Mouse (Mus musculus) intestine, embryonic 15.5 days (tissue): ENCODE results near the gene Sh2b3. TPM values are rescaled to one million over a fixed set of nuclear protein-coding genes. Genes with fewer than 3 reads are reported as not detected.

Source experiments
- ATAC-seq: fragments of 200-750 bp; cut with Nextera tagmentation; 2 replicates; pipeline ENCODE4 v1.8.0; 2017; ENCODE audit warnings: moderate TSS enrichment, moderate library complexity
- H3K27ac ChIP-seq: fragments of 300-500 bp; sonication (generic); 2 replicates; pipeline ENCODE4 v1.5.1; 2015; ENCODE audit warnings: mild to moderate bottlenecking, inconsistent platforms
- H3K27me3 ChIP-seq: fragments of 300-500 bp; sonication (generic); replicated peaks from 2 replicates; pipeline ENCODE4 v1.6.1; 2015; ENCODE audit warnings: inconsistent platforms
- H3K36me3 ChIP-seq: fragments of 300-500 bp; sonication (generic); 2 replicates; pipeline ENCODE4 v1.6.1; 2015; ENCODE audit warnings: inconsistent platforms
- H3K4me1 ChIP-seq: fragments of 300-500 bp; sonication (generic); replicated peaks from 2 replicates; pipeline ENCODE4 v1.6.1; 2015; ENCODE audit warnings: inconsistent platforms
- H3K4me2 ChIP-seq: fragments of 300-500 bp; sonication (generic); replicated peaks from 2 replicates; pipeline ENCODE4 v1.6.1; 2015; ENCODE audit warnings: mild to moderate bottlenecking, inconsistent platforms
- H3K4me3 ChIP-seq: fragments of 300-500 bp; sonication (generic); replicated peaks from 2 replicates; pipeline ENCODE4 v1.5.1; 2015; ENCODE audit warnings: inconsistent platforms
- H3K9ac ChIP-seq: fragments of 300-500 bp; sonication (generic); 2 replicates; pipeline ENCODE4 v1.6.1; 2015; ENCODE audit warnings: inconsistent platforms
- H3K9me3 ChIP-seq: fragments of 300-500 bp; sonication (generic); 2 replicates; pipeline ENCODE4 v1.6.1; 2016; ENCODE audit warnings: inconsistent platforms
- WGBS: fragments of 180-500 bp; shearing (Covaris S2); methylation state at CpG from one replicate; pipeline ENCODE4 v1.1.7; 2015; 5-methylcytosine and 5-hydroxymethylcytosine counted together
- polyA plus RNA-seq: library from polyadenylated mRNA; unstranded; fragments of >200 nt; fragmentation: Nextera tagmentation; extraction: Ambion mirVana; gene quantifications from 2 replicates; pipeline ENCODE4 v1.2.1, GENCODE M21; 2015

Gene Sh2b3
- polyA plus RNA-seq, 1 experiment from 2014 or later, result 13.1 TPM

DNA sequence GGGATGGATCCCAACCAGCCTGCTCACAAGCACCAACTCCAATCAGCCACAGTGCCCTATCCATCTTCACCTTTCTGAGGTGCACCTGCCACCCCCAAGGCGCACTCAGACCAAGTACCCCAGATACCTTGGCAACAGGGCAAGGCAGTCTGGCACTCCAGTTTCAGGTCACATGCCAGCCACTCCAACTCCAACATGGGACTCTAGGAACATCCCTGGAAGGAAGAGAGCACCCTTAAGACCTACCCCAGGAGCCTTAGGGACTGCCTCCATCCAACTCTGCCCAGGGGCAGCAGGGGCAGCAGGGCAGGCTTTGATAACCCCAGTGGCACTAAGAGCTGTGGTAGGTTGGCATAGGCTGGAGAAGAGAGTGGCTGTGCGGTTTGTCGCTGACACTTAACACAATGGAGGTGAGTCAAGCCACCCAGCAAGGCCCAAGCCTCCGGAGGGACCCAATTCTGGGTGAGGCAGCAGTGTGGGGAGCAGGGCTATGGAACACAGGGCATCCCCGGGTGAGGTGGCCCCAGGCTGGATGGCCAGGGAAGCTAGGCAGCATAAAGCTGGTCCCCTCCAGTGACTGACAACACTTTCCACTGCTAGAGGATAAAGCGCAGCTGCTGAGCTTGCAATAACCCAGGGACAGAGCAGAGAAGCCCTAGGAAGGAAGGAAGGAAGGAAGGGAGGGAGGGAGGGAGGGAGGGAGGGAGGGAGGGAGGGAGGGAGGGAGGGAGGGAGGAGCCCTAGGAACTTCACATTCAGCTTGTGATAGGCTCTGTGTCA is 4.9 kb downstream of the Sh2b3 start:
- Histone ChIP-seq H3K36me3 (no peaks in the 10 kb centered on the region), H3K4me3 (no peak overlapping the region), H3K27me3 (no peaks in the 10 kb centered on the region), H3K4me2 (no peak overlapping the region; the same call in 1 of the 2 replicates), H3K9me3 (no peaks in the 10 kb centered on the region), H3K4me1 (peaks cover 54% of the 10 kb centered on the region), H3K9ac (no peak overlapping the region), H3K27ac (no peak overlapping the region)
- ATAC-seq, result no peak
- WGBS, result 68% methylated on average over 6 of the region's 6 CpGs

- Histone ChIP-seq H3K4me2 (no peak overlapping the region), H3K9me3 (no peaks in the 10 kb centered on the region), H3K4me1 (peaks cover 50% of the 10 kb centered on the region), H3K4me3 (no peak overlapping the region), H3K27me3 (no peaks in the 10 kb centered on the region), H3K9ac (no peak overlapping the region), H3K36me3 (0 out of 2 replicates have a peak, but pooled peaks cover 2% of the 10 kb centered on the region), H3K27ac (no peak overlapping the region)
- no peak for ATAC-seq
- 92% methylated on average over 6 of the region's 6 CpGs for WGBS
These were observed 6.3 kb downstream of the Sh2b3 start for GRCm38 (mm10) chr5:121831002-121831601.

GRCm38 (mm10) chr5:121828491-121829432 is 8.7 kb downstream of the Sh2b3 start:
- H3K36me3 ChIP-seq, result 0 out of 2 replicates have a peak, but pooled peaks cover 2% of the 10 kb centered on the region
- peak overlapping the region; percentile 34 for H3K4me3 ChIP-seq
- H3K4me1 ChIP-seq, result peaks cover 35% of the 10 kb centered on the region
- no peak overlapping the region for H3K27ac ChIP-seq
- peak overlapping the region; percentile 74 for H3K4me2 ChIP-seq
- peak; percentile 47 for ATAC-seq
- no peaks in the 10 kb centered on the region for H3K9me3 ChIP-seq
- 15% methylated on average over 82 of the region's 82 CpGs for WGBS
- no peaks in the 10 kb centered on the region for H3K27me3 ChIP-seq
- H3K9ac ChIP-seq, result peak overlapping the region; percentile 28; the same call in 1 of the 2 replicates

- Histone ChIP-seq H3K27ac (no peak overlapping the region), H3K9me3 (no peaks in the 10 kb centered on the region), H3K36me3 (peaks cover 2% of the 10 kb centered on the region; the same call in 1 of the 2 replicates), H3K9ac (no peak overlapping the region), H3K4me2 (no peak overlapping the region), H3K4me1 (peaks cover 27% of the 10 kb centered on the region), H3K27me3 (no peaks in the 10 kb centered on the region), H3K4me3 (no peak overlapping the region)
- no peak for ATAC-seq
- WGBS, result 87% methylated on average over 4 of the region's 4 CpGs
These were observed 9.6 kb downstream of the Sh2b3 start for GRCm38 (mm10) chr5:121827876-121828275.

GRCm38 (mm10) chr5:121825606-121826005 is 11.8 kb downstream of the Sh2b3 start:
- H3K9me3 ChIP-seq, result no peaks in the 10 kb centered on the region
- H3K27me3 ChIP-seq, result no peaks in the 10 kb centered on the region
- no peak overlapping the region for H3K4me2 ChIP-seq
- H3K36me3 ChIP-seq, result peaks cover 2% of the 10 kb centered on the region; the same call in 1 of the 2 replicates
- WGBS, result 94% methylated on average over 3 of the region's 3 CpGs
- H3K4me1 ChIP-seq, result peaks cover 19% of the 10 kb centered on the region
- no peak overlapping the region for H3K4me3 ChIP-seq
- no peak overlapping the region for H3K27ac ChIP-seq
- ATAC-seq, result no peak
- no peak overlapping the region for H3K9ac ChIP-seq

- no peaks in the 10 kb centered on the region for H3K9me3 ChIP-seq
- no peak overlapping the region for H3K4me2 ChIP-seq
- no peak for ATAC-seq
- H3K4me1 ChIP-seq, result peaks cover 16% of the 10 kb centered on the region
- H3K4me3 ChIP-seq, result no peak overlapping the region
- no peaks in the 10 kb centered on the region for H3K27me3 ChIP-seq
- H3K27ac ChIP-seq, result peak overlapping the region; percentile 17; the same call in 1 of the 2 replicates
- 61% methylated on average over 4 of the region's 4 CpGs for WGBS
- peaks cover 11% of the 10 kb centered on the region for H3K36me3 ChIP-seq
- H3K9ac ChIP-seq, result no peak overlapping the region
These were observed 13.3 kb downstream of the Sh2b3 start for GRCm38 (mm10) chr5:121824121-121824520.

DNA sequence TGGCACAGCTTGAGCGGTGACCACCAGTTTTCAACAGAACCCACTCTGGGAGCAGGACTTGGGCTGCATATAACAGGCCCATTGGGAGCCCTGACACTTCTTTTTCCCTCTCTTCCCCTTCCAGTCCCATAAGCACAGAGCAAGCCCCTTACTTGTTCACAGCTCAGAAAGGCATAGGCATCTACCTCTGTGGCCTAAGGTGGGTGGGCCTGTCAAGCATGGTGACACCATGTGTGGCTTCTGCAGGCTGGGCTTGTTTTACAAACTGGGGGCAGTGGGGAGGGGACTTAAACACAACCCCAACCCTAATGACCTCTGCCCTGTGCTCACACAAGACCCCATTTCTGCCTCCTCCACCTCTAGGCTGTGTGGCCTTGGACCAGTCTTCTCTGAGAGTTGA is 13.8 kb downstream of the Sh2b3 start:
- no peak overlapping the region for H3K27ac ChIP-seq
- no peak for ATAC-seq

DNA sequence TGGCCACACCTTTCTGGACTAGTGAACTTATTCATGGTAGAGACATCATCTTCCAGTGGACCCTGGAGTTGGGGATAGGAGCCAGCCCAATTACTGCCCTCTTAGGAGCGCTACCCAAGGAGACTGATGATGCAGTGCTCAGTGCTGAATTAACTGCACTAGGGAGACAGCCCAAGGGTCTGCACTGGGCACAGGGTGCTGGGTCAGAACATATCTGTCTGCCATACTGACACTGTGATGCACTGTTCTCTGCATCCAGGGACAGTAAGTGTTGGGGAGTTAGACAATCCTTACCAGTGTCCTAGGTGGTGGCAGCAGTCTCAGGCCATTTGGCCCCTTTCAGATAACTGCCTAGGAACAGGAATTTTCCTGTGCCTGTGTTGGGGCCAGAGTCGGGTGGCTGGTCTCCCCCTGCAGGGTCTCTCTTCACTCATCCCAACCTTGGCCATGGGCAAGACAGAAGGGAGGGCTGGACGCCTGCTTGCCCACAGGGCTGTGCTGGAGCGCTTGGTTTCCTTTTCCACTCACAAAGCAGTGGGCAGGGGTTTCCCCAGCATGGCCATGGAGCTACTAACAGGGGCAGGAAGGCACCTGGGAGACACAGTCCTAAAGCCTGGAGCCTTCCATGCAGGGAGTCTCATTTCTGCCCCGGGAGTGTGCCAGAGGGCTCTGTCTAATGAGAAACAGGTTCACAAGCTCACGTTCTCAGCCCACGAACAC is 14.5 kb downstream of the Sh2b3 start:
- Histone ChIP-seq H3K27me3 (no peaks in the 10 kb centered on the region), H3K36me3 (peaks cover 22% of the 10 kb centered on the region), H3K4me1 (peaks cover 7% of the 10 kb centered on the region; the same call in 1 of the 2 replicates), H3K4me3 (no peak overlapping the region), H3K27ac (no peak overlapping the region), H3K9me3 (no peaks in the 10 kb centered on the region), H3K4me2 (no peak overlapping the region), H3K9ac (no peak overlapping the region)
- no peak for ATAC-seq
- WGBS, result 76% methylated on average over 7 of the region's 7 CpGs

More for the DNA sequence above, 13.8 kb downstream of the Sh2b3 start:
- Histone ChIP-seq H3K27me3 (no peaks in the 10 kb centered on the region), H3K4me2 (no peak overlapping the region), H3K9ac (no peak overlapping the region), H3K36me3 (peaks cover 15% of the 10 kb centered on the region), H3K4me1 (peaks cover 11% of the 10 kb centered on the region), H3K9me3 (no peaks in the 10 kb centered on the region), H3K4me3 (no peak overlapping the region)
- 93% methylated on average over 1 of the region's 1 CpGs for WGBS

GRCm38 (mm10) chr5:121821552-121821951 is 15.9 kb downstream of the Sh2b3 start:
- H3K4me1 ChIP-seq, result 0 out of 2 replicates have a peak, but pooled peaks cover 7% of the 10 kb centered on the region
- no peak overlapping the region for H3K4me3 ChIP-seq
- WGBS, result 75% methylated on average over 5 of the region's 5 CpGs
- peaks cover 32% of the 10 kb centered on the region for H3K36me3 ChIP-seq
- no peak for ATAC-seq
- no peaks in the 10 kb centered on the region for H3K9me3 ChIP-seq
- H3K27ac ChIP-seq, result no peak overlapping the region
- H3K9ac ChIP-seq, result no peak overlapping the region
- no peak overlapping the region for H3K4me2 ChIP-seq
- H3K27me3 ChIP-seq, result no peaks in the 10 kb centered on the region

- ATAC-seq, result no peak
- WGBS, result 90% methylated on average over 5 of the region's 5 CpGs
These were observed 16.3 kb downstream of the Sh2b3 start for GRCm38 (mm10) chr5:121821116-121821515.

GRCm38 (mm10) chr5:121820657-121821056 is 16.8 kb downstream of the Sh2b3 start:
- no peak; the same call in 1 of the 2 replicates for ATAC-seq
- Histone ChIP-seq H3K4me1 (0 out of 2 replicates have a peak, but pooled peaks cover 7% of the 10 kb centered on the region), H3K27ac (no peak overlapping the region), H3K9me3 (no peaks in the 10 kb centered on the region), H3K36me3 (peaks cover 37% of the 10 kb centered on the region), H3K4me2 (no peak overlapping the region), H3K4me3 (no peak overlapping the region), H3K9ac (no peak overlapping the region), H3K27me3 (no peaks in the 10 kb centered on the region)
- 79% methylated on average over 3 of the region's 3 CpGs for WGBS

More at GRCm38 (mm10) chr5:121821116-121821515, 16.3 kb downstream of the Sh2b3 start:
- H3K9me3 ChIP-seq, result no peaks in the 10 kb centered on the region
- H3K4me3 ChIP-seq, result no peak overlapping the region
- H3K4me1 ChIP-seq, result 0 out of 2 replicates have a peak, but pooled peaks cover 7% of the 10 kb centered on the region
- no peak overlapping the region for H3K9ac ChIP-seq
- H3K27me3 ChIP-seq, result no peaks in the 10 kb centered on the region
- H3K27ac ChIP-seq, result no peak overlapping the region
- H3K36me3 ChIP-seq, result peaks cover 33% of the 10 kb centered on the region
- no peak overlapping the region for H3K4me2 ChIP-seq
